Mouse (Mus musculus) CD4-positive, CD25-positive, alpha-beta regulatory T cell, adult 2 months (primary cell): ENCODE data around the gene Rmnd5b.
A peak's percentile ranks its signal among the peaks of the same experiment; 100 is the strongest.

Experiments
- DNase-seq: peaks from one replicate; pipeline ENCODE4 v3.0.0-alpha.2; 2012; ENCODE audit warnings: low read depth, low spot score

Rmnd5b gene

GRCm38 (mm10) chr11:51593368-51593767 lies 42.3 kb downstream of the Rmnd5b start:
- no peak for DNase-seq

- no peak for DNase-seq
Observed at GRCm38 (mm10) chr11:51591915-51592314, 43.8 kb downstream of the Rmnd5b start.

GRCm38 (mm10) chr11:51591168-51591567 lies 44.5 kb downstream of the Rmnd5b start:
- no peak for DNase-seq

- no peak for DNase-seq
Observed at GRCm38 (mm10) chr11:51590002-51590401, 45.7 kb downstream of the Rmnd5b start.

GRCm38 (mm10) chr11:51588833-51589232 lies 46.9 kb downstream of the Rmnd5b start:
- DNase-seq = peak; percentile 38

GRCm38 (mm10) chr11:51587059-51587458 lies 48.6 kb downstream of the Rmnd5b start:
- no peak for DNase-seq

- no peak for DNase-seq
Observed at GRCm38 (mm10) chr11:51586411-51586810, 49.3 kb downstream of the Rmnd5b start.

GRCm38 (mm10) chr11:51585608-51586252 lies 50.0 kb downstream of the Rmnd5b start:
- peak; percentile 17 for DNase-seq

GRCm38 (mm10) chr11:51584431-51585248 lies 51.1 kb downstream of the Rmnd5b start, which contains the start of gene Phykpl:
Phykpl (plus strand) TSS chr11:51584757.
- peak; percentile 95 for DNase-seq

- DNase-seq = no peak
Observed at GRCm38 (mm10) chr11:51584057-51584430, 51.7 kb downstream of the Rmnd5b start.

- DNase-seq = peak; percentile 78
Observed at GRCm38 (mm10) chr11:51582713-51583112, 53.0 kb downstream of the Rmnd5b start.

GRCm38 (mm10) chr11:51579024-51579423 lies 56.7 kb downstream of the Rmnd5b start:
- DNase-seq = no peak

- peak; percentile 72 for DNase-seq
Observed at GRCm38 (mm10) chr11:51577587-51577986, 58.1 kb downstream of the Rmnd5b start.

GRCm38 (mm10) chr11:51576454-51576853 lies 59.2 kb downstream of the Rmnd5b start:
- no peak for DNase-seq
